Mouse (Mus musculus) intestine, embryonic 14.5 days (tissue): Measurements from ENCODE around the gene Thap3. TPM values are rescaled to one million over a fixed set of nuclear protein-coding genes. Genes with fewer than 3 reads are reported as not detected.

Source experiments
- ATAC-seq: fragments of 200-750 bp; cut with Nextera tagmentation; replicated peaks from 2 replicates; pipeline ENCODE4 v1.8.0; 2017; ENCODE audit warnings: low read depth, moderate number of reproducible peaks, moderate TSS enrichment, moderate library complexity; ENCODE audit not compliant: low FRiP score, low TSS enrichment
- DNase-seq: peaks from one replicate; pipeline ENCODE4 v3.0.0-alpha.2; 2018; ENCODE audit warnings: low spot score
- H3K27ac ChIP-seq: fragments of 300-500 bp; sonication (generic); 2 replicates; pipeline ENCODE4 v1.5.1; 2014; ENCODE audit warnings: low read depth, mild to moderate bottlenecking, control low read depth
- H3K27me3 ChIP-seq: fragments of 300-500 bp; sonication (generic); replicated peaks from 2 replicates; pipeline ENCODE4 v1.6.1; 2014; ENCODE audit warnings: low read length, control low read depth; ENCODE audit not compliant: control insufficient read depth, insufficient read depth
- H3K36me3 ChIP-seq: fragments of 300-500 bp; sonication (generic); 2 replicates; pipeline ENCODE4 v1.6.1; 2014; ENCODE audit warnings: low read length, control low read depth; ENCODE audit not compliant: control insufficient read depth, insufficient read depth
- H3K4me1 ChIP-seq: fragments of 300-500 bp; sonication (generic); replicated peaks from 2 replicates; pipeline ENCODE4 v1.6.1; 2014; ENCODE audit warnings: low read length, control low read depth, mixed read lengths; ENCODE audit not compliant: control insufficient read depth, insufficient read depth
- H3K4me2 ChIP-seq: fragments of 300-500 bp; sonication (generic); 2 replicates; pipeline ENCODE4 v1.6.1; 2014; ENCODE audit warnings: low read length
- H3K4me3 ChIP-seq: fragments of 300-500 bp; sonication (generic); 2 replicates; pipeline ENCODE4 v1.5.1; 2014; ENCODE audit warnings: low read depth, low read length, control low read depth, mixed read lengths
- H3K9ac ChIP-seq: fragments of 300-500 bp; sonication (generic); 2 replicates; pipeline ENCODE4 v1.6.1; 2014; ENCODE audit warnings: mild to moderate bottlenecking, low read length
- H3K9me3 ChIP-seq: fragments of 300-500 bp; sonication (generic); 2 replicates; pipeline ENCODE4 v1.6.1; 2016; ENCODE audit warnings: low read length, control low read depth; ENCODE audit not compliant: control insufficient read depth
- WGBS: fragments of 180-500 bp; shearing (Covaris S2); extraction: QIAGEN DNeasy Blood & Tissue Kit; methylation state at CpG from one replicate; pipeline ENCODE4 v1.1.7; 2014; 5-methylcytosine and 5-hydroxymethylcytosine counted together
- polyA plus RNA-seq: library from polyadenylated mRNA; unstranded; fragments of >200 nt; fragmentation: Nextera tagmentation; extraction: Ambion mirVana; gene quantifications from 2 replicates; pipeline ENCODE4 v1.2.1, GENCODE M21; 2014

Gene Thap3
- polyA plus RNA-seq, 1 experiment from 2014 or later: 29.8 TPM

DNA sequence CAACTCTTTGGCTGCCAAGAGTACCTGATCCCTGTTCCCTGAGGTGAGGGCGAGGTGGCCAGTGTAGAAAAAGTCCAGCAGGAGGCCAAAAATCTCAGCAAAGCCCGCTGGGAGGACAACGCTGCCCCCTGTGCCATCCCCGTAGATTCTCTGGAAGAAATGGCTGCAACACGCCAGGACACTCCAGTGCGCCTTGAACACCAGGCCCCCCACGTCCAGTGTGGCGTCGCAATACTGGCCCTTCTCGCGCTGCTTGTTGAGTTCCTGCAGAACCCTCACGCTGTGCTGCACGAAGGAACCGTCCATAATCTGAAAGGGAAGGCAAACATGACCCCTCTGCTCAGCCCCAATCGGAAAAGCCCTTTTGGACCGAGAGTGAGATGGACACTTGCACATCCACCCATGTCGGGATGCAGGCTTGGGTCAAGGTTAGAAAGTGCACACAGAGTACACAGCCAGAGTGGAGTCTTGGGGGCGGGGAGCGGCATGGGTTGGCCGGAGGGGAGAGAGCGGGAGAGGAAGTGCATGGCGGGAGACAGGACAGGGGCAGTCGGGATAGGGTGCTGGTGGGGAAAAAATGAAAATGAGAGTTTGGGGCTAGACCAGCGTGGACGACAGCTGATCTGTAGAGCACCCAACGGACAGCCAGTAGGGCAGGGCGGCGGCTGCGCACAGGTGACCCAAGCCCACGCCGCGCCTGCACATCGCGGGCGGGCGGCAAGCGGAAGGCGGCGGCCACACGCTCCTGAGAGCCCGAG is 38.1 kb upstream of the Thap3 start:
- ATAC-seq (peak; percentile 67), DNase-seq (peak; percentile 72)
- Histone ChIP-seq H3K4me2 (peak overlapping the region; percentile 97), H3K9ac (peak overlapping the region; percentile 69), H3K4me3 (peak overlapping the region; percentile 69), H3K36me3 (peaks cover 29% of the 10 kb centered on the region), H3K9me3 (no peaks in the 10 kb centered on the region), H3K27ac (peak overlapping the region; percentile 64; the same call in 1 of the 2 replicates), H3K4me1 (peaks cover 29% of the 10 kb centered on the region), H3K27me3 (no peaks in the 10 kb centered on the region)
- 2% methylated on average over 38 of the region's 41 CpGs for WGBS

GRCm38 (mm10) chr4:152024525-152024924 is 35.7 kb upstream of the Thap3 start:
- DNase-seq: no peak
- Histone ChIP-seq H3K36me3 (peaks cover 53% of the 10 kb centered on the region), H3K9ac (no peak overlapping the region; the same call in 1 of the 2 replicates)

DNA sequence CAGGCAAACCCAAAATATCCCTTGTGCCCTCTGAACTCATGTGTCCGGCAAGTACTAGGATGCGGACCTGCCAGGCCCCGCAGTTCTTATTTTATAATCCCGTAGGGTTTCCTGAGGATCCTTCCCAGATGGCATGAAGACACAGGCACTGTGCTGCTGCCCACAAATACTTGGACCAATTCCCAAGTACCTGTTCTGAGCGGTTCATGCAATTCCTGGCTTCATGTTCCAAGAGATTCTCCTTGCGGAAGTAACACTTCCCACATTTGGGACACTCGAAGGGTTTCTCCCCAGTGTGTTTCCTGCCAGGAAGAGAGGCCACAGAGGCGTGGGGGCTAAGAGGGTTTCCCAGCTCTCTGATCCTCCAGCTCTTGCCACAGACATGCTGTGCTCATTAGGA is 33.7 kb upstream of the Thap3 start:
- DNase-seq: no peak
- no peaks in the 10 kb centered on the region for H3K9me3 ChIP-seq
- no peak overlapping the region for H3K9ac ChIP-seq
- H3K4me3 ChIP-seq: no peak overlapping the region
- no peak overlapping the region for H3K27ac ChIP-seq
- WGBS: 89% methylated on average over 8 of the region's 8 CpGs
- H3K36me3 ChIP-seq: peaks cover 69% of the 10 kb centered on the region
- H3K4me1 ChIP-seq: peaks cover 21% of the 10 kb centered on the region
- no peaks in the 10 kb centered on the region for H3K27me3 ChIP-seq
- no peak overlapping the region for H3K4me2 ChIP-seq
- no peak for ATAC-seq

More at GRCm38 (mm10) chr4:152024525-152024924, 35.7 kb upstream of the Thap3 start:
- no peak overlapping the region for H3K4me2 ChIP-seq
- H3K4me3 ChIP-seq: no peak overlapping the region
- no peaks in the 10 kb centered on the region for H3K9me3 ChIP-seq
- peaks cover 29% of the 10 kb centered on the region for H3K4me1 ChIP-seq
- ATAC-seq: no peak
- no peaks in the 10 kb centered on the region for H3K27me3 ChIP-seq
- WGBS: 90% methylated on average over 11 of the region's 11 CpGs
- no peak overlapping the region for H3K27ac ChIP-seq

DNA sequence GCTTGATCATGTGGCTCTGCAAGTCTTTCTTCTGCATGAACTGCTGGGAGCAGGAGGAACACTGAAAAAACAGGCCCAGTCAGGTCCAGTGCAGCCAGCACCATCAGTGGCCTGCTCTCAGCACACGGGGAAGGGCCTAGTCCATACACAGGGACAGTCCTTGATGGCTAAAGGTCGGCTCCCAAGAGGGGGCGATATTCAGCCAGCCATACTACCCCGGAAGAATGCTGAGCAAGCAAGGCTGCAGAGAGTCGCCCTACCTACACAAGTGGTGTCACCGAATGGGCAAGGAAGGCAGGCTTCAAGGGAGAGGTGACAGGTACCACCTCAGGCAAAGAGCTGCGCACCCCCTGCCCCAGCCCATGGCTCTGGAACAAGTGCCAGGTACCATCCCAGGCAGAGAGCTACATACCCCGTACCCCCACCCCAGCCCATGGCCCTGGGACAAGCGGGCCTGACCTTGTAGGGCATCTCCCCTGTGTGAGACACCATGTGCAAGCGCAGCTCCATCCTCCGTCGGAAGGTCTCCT is 32.8 kb upstream of the Thap3 start:
- Histone ChIP-seq H3K36me3 (peaks cover 74% of the 10 kb centered on the region), H3K27ac (no peak overlapping the region), H3K9ac (no peak overlapping the region)

DNA sequence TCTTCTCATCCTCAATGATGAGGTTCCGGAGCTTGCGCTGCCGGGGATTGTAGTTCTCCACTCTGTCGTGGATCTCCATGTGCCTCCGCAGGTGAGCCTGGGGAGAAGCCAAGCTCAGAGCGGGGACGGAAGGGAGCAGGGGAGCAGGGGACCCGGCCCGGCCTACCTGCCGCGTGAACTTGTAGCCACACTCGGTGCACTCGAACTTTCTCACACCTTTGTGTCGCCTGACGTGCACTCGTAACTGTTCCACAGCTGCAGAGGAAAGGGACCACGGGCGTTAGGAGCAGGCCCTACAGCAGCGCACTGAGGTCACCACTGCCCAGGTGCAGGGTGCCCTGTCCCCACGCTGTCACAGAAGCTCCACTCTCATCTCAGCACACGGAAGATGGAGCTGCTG is 31.2 kb upstream of the Thap3 start:
- Histone ChIP-seq H3K9ac (no peak overlapping the region), H3K4me2 (no peak overlapping the region), H3K36me3 (peaks cover 76% of the 10 kb centered on the region), H3K27ac (no peak overlapping the region), H3K4me3 (no peak overlapping the region), H3K9me3 (no peaks in the 10 kb centered on the region), H3K27me3 (no peaks in the 10 kb centered on the region), H3K4me1 (peaks cover 4% of the 10 kb centered on the region)
- DNase-seq (no peak), ATAC-seq (no peak)
- WGBS: 92% methylated on average over 21 of the region's 21 CpGs

More for the DNA sequence above, 32.8 kb upstream of the Thap3 start:
- Histone ChIP-seq H3K4me1 (peaks cover 20% of the 10 kb centered on the region), H3K4me2 (no peak overlapping the region), H3K27me3 (no peaks in the 10 kb centered on the region), H3K9me3 (no peaks in the 10 kb centered on the region), H3K4me3 (no peak overlapping the region)
- DNase-seq (no peak), ATAC-seq (no peak)
- 80% methylated on average over 12 of the region's 12 CpGs for WGBS

GRCm38 (mm10) chr4:152019073-152019472 is 30.3 kb upstream of the Thap3 start:
- Histone ChIP-seq H3K9me3 (no peaks in the 10 kb centered on the region), H3K9ac (no peak overlapping the region), H3K4me1 (no peaks in the 10 kb centered on the region), H3K27me3 (no peaks in the 10 kb centered on the region), H3K4me3 (no peak overlapping the region), H3K27ac (no peak overlapping the region), H3K4me2 (no peak overlapping the region), H3K36me3 (peaks cover 78% of the 10 kb centered on the region)
- WGBS: 89% methylated on average over 6 of the region's 6 CpGs
- ATAC-seq (no peak), DNase-seq (no peak)

GRCm38 (mm10) chr4:152013036-152013813 is 24.4 kb upstream of the Thap3 start:
- ATAC-seq: no peak
- no peak overlapping the region for H3K4me3 ChIP-seq
- peaks cover 45% of the 10 kb centered on the region for H3K36me3 ChIP-seq

GRCm38 (mm10) chr4:152012109-152012508 is 23.3 kb upstream of the Thap3 start:
- WGBS: 91% methylated on average over 16 of the region's 16 CpGs
- Histone ChIP-seq H3K4me2 (no peak overlapping the region), H3K27me3 (no peaks in the 10 kb centered on the region), H3K4me3 (no peak overlapping the region), H3K36me3 (peaks cover 37% of the 10 kb centered on the region), H3K9ac (no peak overlapping the region), H3K27ac (no peak overlapping the region), H3K4me1 (peaks cover 30% of the 10 kb centered on the region), H3K9me3 (no peaks in the 10 kb centered on the region)
- ATAC-seq: no peak
- DNase-seq: no peak

More at GRCm38 (mm10) chr4:152013036-152013813, 24.4 kb upstream of the Thap3 start:
- H3K9ac ChIP-seq: no peak overlapping the region
- peaks cover 19% of the 10 kb centered on the region for H3K4me1 ChIP-seq
- H3K4me2 ChIP-seq: no peak overlapping the region
- H3K9me3 ChIP-seq: no peaks in the 10 kb centered on the region
- H3K27ac ChIP-seq: no peak overlapping the region
- no peaks in the 10 kb centered on the region for H3K27me3 ChIP-seq
- 84% methylated on average over 12 of the region's 12 CpGs for WGBS
- DNase-seq: no peak
